Mouse (Mus musculus) intestine, postnatal 0 days (tissue): ENCODE data around the gene Tspan3. TPM values are rescaled to one million over a fixed set of nuclear protein-coding genes. Genes with fewer than 3 reads are reported as not detected.

ENCODE experiments used
- ATAC-seq: fragments of 200-750 bp; cut with Nextera tagmentation; 2 replicates; pipeline ENCODE4 v1.8.0; 2017; ENCODE audit warnings: mild to moderate bottlenecking, moderate TSS enrichment, moderate library complexity
- H3K27ac ChIP-seq: fragments of 300-500 bp; sonication (generic); 2 replicates; pipeline ENCODE4 v1.5.1; 2014; ENCODE audit warnings: mild to moderate bottlenecking, low read depth, low read length, moderate library complexity
- H3K27me3 ChIP-seq: fragments of 300-500 bp; sonication (generic); replicated peaks from 2 replicates; pipeline ENCODE4 v1.6.1; 2014; ENCODE audit warnings: low read length, mixed read lengths; ENCODE audit not compliant: control insufficient read depth, insufficient read depth
- H3K36me3 ChIP-seq: fragments of 300-500 bp; sonication (generic); 2 replicates; pipeline ENCODE4 v1.6.1; 2014; ENCODE audit warnings: mild to moderate bottlenecking, moderate library complexity; ENCODE audit not compliant: control insufficient read depth, insufficient read depth
- H3K4me1 ChIP-seq: fragments of 300-500 bp; sonication (generic); replicated peaks from 2 replicates; pipeline ENCODE4 v1.6.1; 2014; ENCODE audit warnings: antibody characterized with exemption, low read length, mixed read lengths; ENCODE audit not compliant: control insufficient read depth, insufficient read depth
- H3K4me2 ChIP-seq: fragments of 300-500 bp; sonication (generic); replicated peaks from 2 replicates; pipeline ENCODE4 v1.6.1; 2014; ENCODE audit warnings: low read depth, mild to moderate bottlenecking, moderate library complexity
- H3K4me3 ChIP-seq: fragments of 300-500 bp; sonication (generic); 2 replicates; pipeline ENCODE4 v1.5.1; 2014; ENCODE audit warnings: low read depth, low read length
- H3K9ac ChIP-seq: fragments of 300-500 bp; sonication (generic); 2 replicates; pipeline ENCODE4 v1.6.1; 2014; ENCODE audit warnings: mild to moderate bottlenecking, low read depth, low read length
- H3K9me3 ChIP-seq: fragments of 300-500 bp; sonication (generic); 2 replicates; pipeline ENCODE4 v1.6.1; 2016; ENCODE audit warnings: mixed run types; ENCODE audit not compliant: control insufficient read depth
- CTCF ChIP-seq: sonication (generic); IDR thresholded peaks from 2 replicates; pipeline ENCODE4 v1.5.1; 2016; ENCODE audit warnings: low read depth, mild to moderate bottlenecking, control low read depth, antibody characterized with exemption, moderate library complexity
- WGBS: fragments of 180-500 bp; shearing (Covaris S2); extraction: QIAGEN DNeasy Blood & Tissue Kit; methylation state at CpG from one replicate; pipeline ENCODE4 v1.1.7; 2014; 5-methylcytosine and 5-hydroxymethylcytosine counted together
- polyA plus RNA-seq: library from polyadenylated mRNA; unstranded; fragments of >200 nt; fragmentation: Nextera tagmentation; extraction: Ambion mirVana; gene quantifications from 2 replicates; pipeline ENCODE4 v1.2.1, GENCODE M21; 2015

The Tspan3 gene
- polyA plus RNA-seq, 1 experiment from 2014 or later = 230 TPM

GRCm38 (mm10) chr9:56146326-56146923 lies 18.9 kb downstream of the Tspan3 start:
- no peaks in the 10 kb centered on the region for H3K9me3 ChIP-seq
- no peak for ATAC-seq
- H3K9ac ChIP-seq = no peak overlapping the region
- H3K4me1 ChIP-seq = no peaks in the 10 kb centered on the region
- H3K27me3 ChIP-seq = no peaks in the 10 kb centered on the region
- WGBS = 92% methylated on average over 16 of the region's 16 CpGs
- no peak overlapping the region; the same call in 1 of the 2 replicates for H3K27ac ChIP-seq
- TF ChIP-seq CTCF = no peak
- H3K36me3 ChIP-seq = peaks cover 34% of the 10 kb centered on the region
- H3K4me2 ChIP-seq = no peak overlapping the region
- H3K4me3 ChIP-seq = no peak overlapping the region

GRCm38 (mm10) chr9:56144366-56145003 lies 20.8 kb downstream of the Tspan3 start:
- no peak for ATAC-seq
- Histone ChIP-seq H3K9ac (no peak overlapping the region), H3K4me2 (no peak overlapping the region), H3K27ac (no peak overlapping the region), H3K4me1 (no peaks in the 10 kb centered on the region), H3K4me3 (no peak overlapping the region), H3K9me3 (no peaks in the 10 kb centered on the region), H3K36me3 (peaks cover 44% of the 10 kb centered on the region), H3K27me3 (no peaks in the 10 kb centered on the region)
- peak; percentile 40 for TF ChIP-seq CTCF
- WGBS = 90% methylated on average over 7 of the region's 7 CpGs

GRCm38 (mm10) chr9:56141776-56142175 lies 23.5 kb downstream of the Tspan3 start:
- no peaks in the 10 kb centered on the region for H3K9me3 ChIP-seq
- 72% methylated on average over 9 of the region's 9 CpGs for WGBS
- no peak for ATAC-seq

GRCm38 (mm10) chr9:56135590-56136197 lies 29.6 kb downstream of the Tspan3 start:
- Histone ChIP-seq H3K27me3 (no peaks in the 10 kb centered on the region), H3K4me3 (no peak overlapping the region), H3K27ac (no peak overlapping the region), H3K36me3 (peaks cover 34% of the 10 kb centered on the region), H3K4me2 (no peak overlapping the region), H3K4me1 (no peaks in the 10 kb centered on the region; the same call in 1 of the 2 replicates), H3K9ac (no peak overlapping the region), H3K9me3 (no peaks in the 10 kb centered on the region)
- ATAC-seq = no peak
- TF ChIP-seq CTCF = no peak
- 74% methylated on average over 4 of the region's 4 CpGs for WGBS

More at GRCm38 (mm10) chr9:56141776-56142175, 23.5 kb downstream of the Tspan3 start:
- Histone ChIP-seq H3K36me3 (peaks cover 47% of the 10 kb centered on the region), H3K27me3 (no peaks in the 10 kb centered on the region), H3K27ac (no peak overlapping the region), H3K4me1 (no peaks in the 10 kb centered on the region), H3K9ac (no peak overlapping the region), H3K4me2 (no peak overlapping the region), H3K4me3 (no peak overlapping the region)
- TF ChIP-seq CTCF = peak; percentile 36

- Histone ChIP-seq H3K27ac (no peak overlapping the region), H3K36me3 (peaks cover 33% of the 10 kb centered on the region)
Measured at GRCm38 (mm10) chr9:56134614-56135013, 30.7 kb downstream of the Tspan3 start.

GRCm38 (mm10) chr9:56133970-56134369 lies 31.3 kb downstream of the Tspan3 start:
- Histone ChIP-seq H3K9me3 (no peaks in the 10 kb centered on the region), H3K36me3 (peaks cover 39% of the 10 kb centered on the region), H3K4me1 (no peaks in the 10 kb centered on the region; the same call in 1 of the 2 replicates), H3K9ac (no peak overlapping the region), H3K27ac (no peak overlapping the region), H3K27me3 (no peaks in the 10 kb centered on the region), H3K4me2 (no peak overlapping the region), H3K4me3 (no peak overlapping the region)
- ATAC-seq = no peak; the same call in 1 of the 2 replicates
- 47% methylated on average over 5 of the region's 5 CpGs for WGBS
- TF ChIP-seq CTCF = no peak

More at GRCm38 (mm10) chr9:56134614-56135013, 30.7 kb downstream of the Tspan3 start:
- TF ChIP-seq CTCF = no peak
- Histone ChIP-seq H3K4me2 (no peak overlapping the region), H3K4me3 (no peak overlapping the region), H3K27me3 (no peaks in the 10 kb centered on the region), H3K4me1 (no peaks in the 10 kb centered on the region; the same call in 1 of the 2 replicates), H3K9ac (no peak overlapping the region), H3K9me3 (no peaks in the 10 kb centered on the region)
- 84% methylated on average over 4 of the region's 4 CpGs for WGBS
- ATAC-seq = no peak
